Mouse (Mus musculus): ENCODE data around the gene C1qtnf9. TPM values are rescaled to one million over a fixed set of nuclear protein-coding genes. Genes with fewer than 3 reads are reported as not detected.

The C1qtnf9 gene
- polyA plus RNA-seq, 1 experiment from 2014 or later = not detected

DNA sequence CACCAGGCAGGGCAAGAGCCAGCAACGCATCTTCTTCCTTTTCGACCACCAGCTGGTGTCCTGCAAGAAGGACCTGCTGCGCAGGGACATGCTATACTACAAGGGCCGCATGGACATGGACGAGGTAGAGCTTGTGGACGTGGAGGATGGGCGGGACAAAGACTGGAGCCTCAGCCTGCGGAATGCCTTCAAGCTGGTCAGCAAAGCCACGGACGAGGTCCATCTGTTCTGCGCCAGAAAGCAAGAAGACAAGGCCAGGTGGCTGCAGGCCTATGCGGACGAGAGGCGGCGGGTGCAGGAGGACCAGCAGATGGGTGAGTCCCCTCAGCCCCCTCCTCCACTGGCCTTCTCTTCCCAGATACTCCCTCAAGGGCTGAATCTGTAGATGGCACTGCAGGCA lies 11.7 kb upstream of the C1qtnf9 start:
- H3K4me1 ChIP-seq (replicated peaks; ENCODE audit: control insufficient read depth, insufficient read depth, low read length) = peaks cover 14% of the 10 kb centered on the region
- WGBS = 94% methylated on average over 15 of the region's 15 CpGs
- ATAC-seq = no peak
- H3K4me3 ChIP-seq (replicated peaks; ENCODE audit: low read length) = no peak overlapping the region
- no peak overlapping the region for H3K4me2 ChIP-seq (ENCODE audit: low read length)
- no peaks in the 10 kb centered on the region for H3K27me3 ChIP-seq (replicated peaks; ENCODE audit: control insufficient read depth, insufficient read depth, low read length)
- no peaks in the 10 kb centered on the region for H3K36me3 ChIP-seq (ENCODE audit: control insufficient read depth, insufficient read depth)
- no peak overlapping the region for H3K27ac ChIP-seq (ENCODE audit: low read length)
- H3K9me3 ChIP-seq (ENCODE audit: control insufficient read depth, low read length) = no peaks in the 10 kb centered on the region
- H3K9ac ChIP-seq (replicated peaks; ENCODE audit: low read depth, low read length) = no peak overlapping the region

DNA sequence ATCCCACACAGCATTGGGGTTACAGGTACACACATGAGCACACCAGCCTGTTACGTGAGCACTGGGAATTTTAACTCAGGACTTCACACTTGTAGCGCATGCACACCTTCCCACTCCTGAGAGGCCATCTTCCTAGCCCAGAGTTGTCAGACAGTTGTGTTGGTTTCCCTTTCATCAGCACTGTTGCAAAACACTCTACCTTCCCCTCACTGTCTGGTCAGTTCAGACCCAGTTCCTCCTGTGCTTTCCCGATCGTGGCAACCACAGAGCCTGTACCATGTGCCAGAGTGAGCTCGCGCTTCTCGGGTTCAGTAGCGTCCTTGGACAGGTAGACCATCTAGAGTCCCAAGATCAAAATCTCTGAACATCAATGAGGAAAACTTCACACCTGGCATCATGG lies 10.7 kb upstream of the C1qtnf9 start:
- H3K27me3 ChIP-seq (replicated peaks; ENCODE audit: control insufficient read depth, insufficient read depth, low read length) = no peaks in the 10 kb centered on the region
- H3K4me3 ChIP-seq (replicated peaks; ENCODE audit: low read length) = no peak overlapping the region
- no peak overlapping the region for H3K27ac ChIP-seq (ENCODE audit: low read length)
- ATAC-seq = no peak
- H3K9ac ChIP-seq (replicated peaks; ENCODE audit: low read depth, low read length) = no peak overlapping the region
- no peaks in the 10 kb centered on the region for H3K36me3 ChIP-seq (ENCODE audit: control insufficient read depth, insufficient read depth)
- 95% methylated on average over 8 of the region's 8 CpGs for WGBS
- no peak overlapping the region for H3K4me2 ChIP-seq (ENCODE audit: low read length)
- H3K4me1 ChIP-seq (replicated peaks; ENCODE audit: control insufficient read depth, insufficient read depth, low read length) = peaks cover 14% of the 10 kb centered on the region
- no peaks in the 10 kb centered on the region for H3K9me3 ChIP-seq (ENCODE audit: control insufficient read depth, low read length)

DNA sequence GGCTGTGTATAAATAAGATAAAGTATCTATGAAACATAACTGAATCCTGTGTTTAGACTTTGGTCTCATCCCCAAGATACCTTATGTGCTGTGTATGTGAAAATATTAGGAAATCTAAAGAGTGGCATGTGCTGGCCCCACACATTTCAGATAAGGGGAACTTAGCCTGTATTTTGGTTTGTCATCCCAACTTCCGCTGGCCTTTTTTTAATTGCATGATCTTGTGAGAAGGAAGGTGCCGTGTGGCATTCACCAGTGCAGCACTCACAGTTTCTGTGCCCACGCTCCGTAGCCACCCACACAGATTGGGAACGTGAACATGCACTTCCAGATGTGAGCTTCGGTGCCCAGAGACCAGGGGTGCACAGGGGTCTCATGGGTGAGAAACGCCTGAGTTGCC lies 10.2 kb upstream of the C1qtnf9 start:
- no peaks in the 10 kb centered on the region for H3K27me3 ChIP-seq (replicated peaks; ENCODE audit: control insufficient read depth, insufficient read depth, low read length)
- 94% methylated on average over 7 of the region's 7 CpGs for WGBS
- H3K4me3 ChIP-seq (replicated peaks; ENCODE audit: low read length) = no peak overlapping the region
- ATAC-seq = no peak
- H3K4me2 ChIP-seq (ENCODE audit: low read length) = no peak overlapping the region
- no peak overlapping the region for H3K27ac ChIP-seq (ENCODE audit: low read length)
- H3K4me1 ChIP-seq (replicated peaks; ENCODE audit: control insufficient read depth, insufficient read depth, low read length) = peaks cover 13% of the 10 kb centered on the region
- H3K36me3 ChIP-seq (ENCODE audit: control insufficient read depth, insufficient read depth) = no peaks in the 10 kb centered on the region
- no peak overlapping the region for H3K9ac ChIP-seq (replicated peaks; ENCODE audit: low read depth, low read length)
- no peaks in the 10 kb centered on the region for H3K9me3 ChIP-seq (ENCODE audit: control insufficient read depth, low read length)

DNA sequence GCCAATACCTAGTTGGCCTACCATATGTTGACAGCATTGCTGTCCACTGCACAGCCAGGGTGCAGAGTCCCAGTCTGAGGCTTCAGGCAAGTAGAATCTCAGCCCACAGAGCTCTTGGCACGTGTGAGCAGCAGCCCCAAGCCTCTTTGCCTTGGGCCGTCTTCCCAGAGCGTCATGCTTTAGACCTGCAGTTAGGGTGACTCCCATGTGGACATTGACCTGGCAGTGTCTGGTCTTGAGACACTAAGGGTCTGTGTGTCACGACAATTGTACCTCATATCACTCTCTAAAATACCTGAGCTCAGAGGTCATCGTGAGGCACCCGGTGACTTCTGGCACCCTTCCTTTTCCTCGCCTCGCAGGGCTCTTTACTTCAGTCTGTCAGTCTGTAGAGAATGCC lies 8.8 kb upstream of the C1qtnf9 start:
- Histone ChIP-seq H3K4me3 (replicated peaks; ENCODE audit: low read length) (no peak overlapping the region), H3K4me2 (ENCODE audit: low read length) (no peak overlapping the region), H3K36me3 (ENCODE audit: control insufficient read depth, insufficient read depth) (no peaks in the 10 kb centered on the region), H3K9ac (replicated peaks; ENCODE audit: low read depth, low read length) (no peak overlapping the region), H3K4me1 (replicated peaks; ENCODE audit: control insufficient read depth, insufficient read depth, low read length) (no peaks in the 10 kb centered on the region; the same call in 1 of the 2 replicates), H3K9me3 (ENCODE audit: control insufficient read depth, low read length) (no peaks in the 10 kb centered on the region), H3K27ac (ENCODE audit: low read length) (no peak overlapping the region), H3K27me3 (replicated peaks; ENCODE audit: control insufficient read depth, insufficient read depth, low read length) (no peaks in the 10 kb centered on the region)
- ATAC-seq = no peak
- WGBS = 88% methylated on average over 8 of the region's 8 CpGs

DNA sequence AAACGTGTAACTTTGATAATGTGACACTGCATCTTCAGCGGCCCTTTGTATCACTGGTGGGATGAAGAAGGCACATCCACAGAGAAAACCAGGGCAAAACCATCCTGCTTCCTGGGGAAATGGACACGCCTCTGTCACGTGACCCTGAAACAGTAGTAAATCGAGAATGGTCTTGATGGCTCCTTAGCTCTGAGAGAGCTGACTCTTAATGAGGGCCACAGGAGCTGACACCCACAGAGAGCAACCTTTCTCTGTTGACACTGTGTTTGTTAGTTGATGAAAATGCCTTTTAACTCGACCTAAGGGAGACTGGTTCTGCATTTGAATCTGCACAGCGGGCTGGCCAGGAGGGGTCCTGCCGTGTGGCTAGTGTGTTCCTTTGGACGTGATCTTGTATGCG lies 6.1 kb upstream of the C1qtnf9 start:
- WGBS = 68% methylated on average over 10 of the region's 10 CpGs
- H3K4me1 ChIP-seq (replicated peaks; ENCODE audit: control insufficient read depth, insufficient read depth, low read length) = no peaks in the 10 kb centered on the region
- H3K36me3 ChIP-seq (ENCODE audit: control insufficient read depth, insufficient read depth) = no peaks in the 10 kb centered on the region
- no peak overlapping the region for H3K9ac ChIP-seq (replicated peaks; ENCODE audit: low read depth, low read length)
- no peak overlapping the region for H3K4me3 ChIP-seq (replicated peaks; ENCODE audit: low read length)
- H3K9me3 ChIP-seq (ENCODE audit: control insufficient read depth, low read length) = no peaks in the 10 kb centered on the region
- no peak for ATAC-seq
- no peaks in the 10 kb centered on the region for H3K27me3 ChIP-seq (replicated peaks; ENCODE audit: control insufficient read depth, insufficient read depth, low read length)
- H3K27ac ChIP-seq (ENCODE audit: low read length) = no peak overlapping the region
- H3K4me2 ChIP-seq (ENCODE audit: low read length) = no peak overlapping the region

DNA sequence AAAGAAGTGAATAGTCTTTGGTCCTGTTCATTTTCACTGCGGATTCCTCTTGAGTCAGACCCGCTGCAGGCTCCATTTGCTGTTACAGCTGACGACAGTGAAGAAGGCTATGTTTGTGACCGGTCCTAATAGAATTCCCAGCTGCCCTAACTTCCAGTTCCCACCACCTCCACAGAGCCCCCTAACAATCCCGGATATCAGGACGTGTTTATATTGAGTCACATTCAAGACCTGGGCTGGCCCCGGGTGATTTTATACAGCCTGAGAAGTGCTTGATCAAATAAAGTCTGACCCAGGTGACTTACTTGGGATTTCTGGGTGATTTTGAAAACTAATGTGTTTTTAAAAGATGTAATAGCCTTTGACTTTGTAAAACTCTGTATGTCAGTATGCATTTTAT lies 5.2 kb upstream of the C1qtnf9 start:
- H3K4me1 ChIP-seq (replicated peaks; ENCODE audit: control insufficient read depth, insufficient read depth, low read length) = no peaks in the 10 kb centered on the region
- H3K27me3 ChIP-seq (replicated peaks; ENCODE audit: control insufficient read depth, insufficient read depth, low read length) = no peaks in the 10 kb centered on the region
- no peak overlapping the region for H3K4me3 ChIP-seq (replicated peaks; ENCODE audit: low read length)
- WGBS = 72% methylated on average over 7 of the region's 7 CpGs
- H3K9me3 ChIP-seq (ENCODE audit: control insufficient read depth, low read length) = no peaks in the 10 kb centered on the region
- H3K4me2 ChIP-seq (ENCODE audit: low read length) = no peak overlapping the region
- H3K9ac ChIP-seq (replicated peaks; ENCODE audit: low read depth, low read length) = no peak overlapping the region
- H3K36me3 ChIP-seq (ENCODE audit: control insufficient read depth, insufficient read depth) = no peaks in the 10 kb centered on the region
- no peak overlapping the region for H3K27ac ChIP-seq (ENCODE audit: low read length)
- ATAC-seq = no peak

DNA sequence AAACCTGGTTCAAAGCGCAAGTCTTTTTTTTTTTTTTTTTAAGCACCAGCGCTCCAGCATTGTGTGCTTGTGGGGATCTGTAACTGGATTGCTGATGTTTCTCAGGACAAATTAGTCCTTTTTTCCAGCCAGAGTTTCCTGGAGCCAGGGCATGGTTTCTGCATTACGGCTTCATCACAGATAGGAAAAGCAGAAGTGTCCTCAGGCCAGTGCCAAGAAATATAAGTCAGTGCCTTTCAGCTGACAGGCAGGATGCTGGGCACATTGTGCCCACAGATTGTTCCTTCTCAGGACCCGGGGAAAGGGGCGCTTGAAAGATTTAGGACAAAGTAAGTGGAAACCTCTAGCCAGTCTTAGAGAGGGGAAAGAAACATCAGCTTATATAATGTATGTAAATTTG lies 4.2 kb upstream of the C1qtnf9 start:
- no peak overlapping the region for H3K27ac ChIP-seq (ENCODE audit: low read length)
- no peak overlapping the region for H3K4me3 ChIP-seq (replicated peaks; ENCODE audit: low read length)
- no peaks in the 10 kb centered on the region for H3K27me3 ChIP-seq (replicated peaks; ENCODE audit: control insufficient read depth, insufficient read depth, low read length)
- no peaks in the 10 kb centered on the region for H3K9me3 ChIP-seq (ENCODE audit: control insufficient read depth, low read length)
- no peak for ATAC-seq
- no peaks in the 10 kb centered on the region for H3K4me1 ChIP-seq (replicated peaks; ENCODE audit: control insufficient read depth, insufficient read depth, low read length)
- WGBS = 89% methylated on average over 5 of the region's 5 CpGs
- no peak overlapping the region for H3K9ac ChIP-seq (replicated peaks; ENCODE audit: low read depth, low read length)
- H3K36me3 ChIP-seq (ENCODE audit: control insufficient read depth, insufficient read depth) = no peaks in the 10 kb centered on the region
- no peak overlapping the region for H3K4me2 ChIP-seq (ENCODE audit: low read length)

DNA sequence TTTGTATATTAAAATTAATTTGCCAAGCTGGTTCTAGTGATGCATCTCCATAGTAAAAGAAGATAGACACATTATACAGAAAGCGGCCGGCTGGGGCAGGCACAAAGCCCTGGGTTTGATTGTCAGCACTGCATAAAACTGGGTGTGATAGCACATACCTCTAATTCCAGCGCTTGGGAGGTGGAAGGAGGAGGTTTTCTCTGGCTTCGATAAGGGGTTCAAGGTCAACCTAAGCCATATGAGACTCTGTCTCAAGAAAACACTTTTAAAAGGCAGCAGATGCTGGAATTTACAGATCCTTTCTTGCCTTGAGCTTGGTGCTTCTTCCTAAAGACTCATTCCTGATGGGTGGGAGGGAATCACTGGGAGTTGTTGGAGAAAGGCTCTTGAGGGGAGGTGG lies 3.4 kb upstream of the C1qtnf9 start:
- Histone ChIP-seq H3K4me2 (ENCODE audit: low read length) (no peak overlapping the region), H3K27me3 (replicated peaks; ENCODE audit: control insufficient read depth, insufficient read depth, low read length) (no peaks in the 10 kb centered on the region), H3K9ac (replicated peaks; ENCODE audit: low read depth, low read length) (no peak overlapping the region), H3K4me1 (replicated peaks; ENCODE audit: control insufficient read depth, insufficient read depth, low read length) (no peaks in the 10 kb centered on the region), H3K36me3 (ENCODE audit: control insufficient read depth, insufficient read depth) (no peaks in the 10 kb centered on the region), H3K27ac (ENCODE audit: low read length) (no peak overlapping the region), H3K9me3 (ENCODE audit: control insufficient read depth, low read length) (no peaks in the 10 kb centered on the region), H3K4me3 (replicated peaks; ENCODE audit: low read length) (no peak overlapping the region)
- no peak for ATAC-seq
- WGBS = 75% methylated on average over 4 of the region's 4 CpGs

DNA sequence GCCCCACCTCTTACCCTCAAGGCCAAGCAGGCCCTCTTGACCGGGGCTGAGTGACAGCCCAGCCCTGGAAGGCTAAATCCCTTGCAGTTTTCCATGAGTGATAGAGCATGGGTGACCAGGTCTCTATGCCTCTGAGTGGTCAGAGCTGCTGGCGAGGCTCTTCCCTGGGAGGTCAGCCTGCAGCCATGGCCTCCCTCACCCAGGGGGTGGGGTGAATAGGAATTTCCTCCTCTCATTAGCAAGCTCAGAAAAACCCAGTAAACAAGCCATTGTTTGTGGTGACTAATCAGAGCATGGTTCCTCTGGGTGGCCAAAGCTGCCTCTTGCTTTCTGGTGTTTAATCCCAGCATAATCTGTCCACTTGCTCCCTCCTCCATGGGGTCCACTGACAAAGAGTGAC lies 2.9 kb upstream of the C1qtnf9 start:
- H3K9ac ChIP-seq (replicated peaks; ENCODE audit: low read depth, low read length) = no peak overlapping the region
- H3K36me3 ChIP-seq (ENCODE audit: control insufficient read depth, insufficient read depth) = no peaks in the 10 kb centered on the region
- no peak overlapping the region for H3K27ac ChIP-seq (ENCODE audit: low read length)
- no peaks in the 10 kb centered on the region for H3K27me3 ChIP-seq (replicated peaks; ENCODE audit: control insufficient read depth, insufficient read depth, low read length)
- H3K4me3 ChIP-seq (replicated peaks; ENCODE audit: low read length) = no peak overlapping the region
- H3K4me2 ChIP-seq (ENCODE audit: low read length) = no peak overlapping the region
- H3K9me3 ChIP-seq (ENCODE audit: control insufficient read depth, low read length) = no peaks in the 10 kb centered on the region
- ATAC-seq = no peak
- no peaks in the 10 kb centered on the region for H3K4me1 ChIP-seq (replicated peaks; ENCODE audit: control insufficient read depth, insufficient read depth, low read length)
- 37% methylated on average over 2 of the region's 2 CpGs for WGBS

DNA sequence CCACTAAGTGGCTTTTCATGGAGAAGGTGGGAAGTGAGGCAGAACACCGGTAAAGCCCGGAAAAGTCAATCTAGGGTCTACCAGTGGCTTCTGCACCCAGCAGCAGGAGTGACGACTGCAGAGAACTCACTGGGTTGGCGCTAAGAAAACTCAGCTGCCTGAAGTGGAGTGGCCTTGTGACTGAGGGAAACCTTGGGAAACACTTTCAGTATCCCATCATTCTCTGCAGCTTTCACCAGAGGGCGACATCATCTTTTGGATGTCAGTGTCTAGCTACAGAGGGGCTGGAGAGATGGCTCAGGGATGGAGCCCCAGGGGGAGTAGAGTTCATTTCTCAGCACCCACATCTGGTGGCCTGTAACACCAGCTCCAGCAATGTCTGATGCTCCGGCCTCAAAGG lies 1.4 kb downstream of the C1qtnf9 start:
- H3K27me3 ChIP-seq (replicated peaks; ENCODE audit: control insufficient read depth, insufficient read depth, low read length) = no peaks in the 10 kb centered on the region
- no peak for ATAC-seq
- H3K27ac ChIP-seq (ENCODE audit: low read length) = no peak overlapping the region
- 48% methylated on average over 6 of the region's 6 CpGs for WGBS
- H3K9ac ChIP-seq (replicated peaks; ENCODE audit: low read depth, low read length) = no peak overlapping the region
- H3K36me3 ChIP-seq (ENCODE audit: control insufficient read depth, insufficient read depth) = no peaks in the 10 kb centered on the region
- no peaks in the 10 kb centered on the region for H3K9me3 ChIP-seq (ENCODE audit: control insufficient read depth, low read length)
- H3K4me1 ChIP-seq (replicated peaks; ENCODE audit: control insufficient read depth, insufficient read depth, low read length) = no peaks in the 10 kb centered on the region
- no peak overlapping the region for H3K4me3 ChIP-seq (replicated peaks; ENCODE audit: low read length)
- no peak overlapping the region for H3K4me2 ChIP-seq (ENCODE audit: low read length)
